Mouse (Mus musculus): ENCODE results near the gene Mdn1.

GRCm38 (mm10) chr4:32651669-32652068 lies 5.2 kb upstream of the Mdn1 start:
- TF ChIP-seq TCF12 (IDR thresholded peaks at IDR 0.05; ENCODE audit: low read depth, low read length): no peak
- no peak for TF ChIP-seq ELF1 (IDR thresholded peaks at IDR 0.05; ENCODE audit: low read depth, low read length)
- TF ChIP-seq EP300 (IDR thresholded peaks at IDR 0.05; ENCODE audit: low read depth in 1 of 2, low read length in 2 of 2): no peak
- no peak for TF ChIP-seq ZKSCAN1 (IDR thresholded peaks at IDR 0.05; ENCODE audit: low read depth, low read length)
- TF ChIP-seq CTCF (IDR thresholded peaks at IDR 0.05 in 2 of 3, conservative IDR thresholded peaks at IDR 0.05 in 1 of 3; ENCODE audit: control insufficient read depth in 1 of 3, insufficient read depth in 1 of 3, low read depth in 2 of 3, low read length in 3 of 3, poor library complexity in 1 of 3, severe bottlenecking in 1 of 3): no peak
- TF ChIP-seq POLR2AphosphoS5 (IDR thresholded peaks at IDR 0.05; ENCODE audit: borderline replicate concordance, low read depth, low read length): no peak
- no peak for TF ChIP-seq POLR2A (IDR thresholded peaks at IDR 0.05; ENCODE audit: control insufficient read depth in 1 of 2, insufficient read depth in 1 of 2, low read depth in 1 of 2, low read length in 2 of 2, poor library complexity in 1 of 2)
- no peak for TF ChIP-seq ZMIZ1 (IDR thresholded peaks at IDR 0.05; ENCODE audit: low read depth, low read length)
- TF ChIP-seq GABPA (IDR thresholded peaks at IDR 0.05; ENCODE audit: low read depth, low read length): no peak
- TF ChIP-seq NRF1 (IDR thresholded peaks at IDR 0.05; ENCODE audit: insufficient read depth, low read depth, low read length, poor library complexity, severe bottlenecking): no peak
- no peak for TF ChIP-seq MYB (IDR thresholded peaks at IDR 0.05; ENCODE audit: low read depth, low read length)
